9 mouse cellular contexts compared by ENCODE assay signal in genomic region chr14:101477081-101477826, GRCm38 (mm10).
DNase-seq lines count a peak whose midpoint lies in the region; ATAC-seq and TF ChIP-seq lines count a peak whose summit lies in the region.
"Had no signal": no experiment of that assay in that cellular context is flagged by ENCODE, and none has a peak within 500 bp of the region (broad histone marks: within the 10 kb centered on the region; RNA-seq: fewer than 3 reads in every experiment).

No protein-coding gene starts in this region.

- H3K4me1 ChIP-seq in heart, embryonic 10.5 days, result peaks cover 12% of the 10 kb centered on the region; the same call in 1 of the 2 replicates
- peaks cover 18% of the 10 kb centered on the region for H3K4me1 ChIP-seq in bone marrow macrophage, adult 2 months (ENCODE audit: control insufficient read depth, insufficient read depth, low read length)
- peaks cover 14% of the 10 kb centered on the region for H3K4me1 ChIP-seq in kidney, embryonic 16.5 days (ENCODE audit: insufficient read depth, low read length)
- no peaks in the 10 kb centered on the region for H3K4me1 ChIP-seq in embryonic facial prominence, embryonic 10.5 days
- H3K4me1 ChIP-seq: lung, embryonic 15.5 days had no signal

- no peak overlapping the region for H3K9ac ChIP-seq in kidney, embryonic 16.5 days (replicated peaks; ENCODE audit: low read length)
- H3K9ac ChIP-seq: lung, embryonic 15.5 days had no signal

- no peak for DNase-seq in heart, embryonic 10.5 days (ENCODE audit: low spot score)
- no peak for DNase-seq in heart, adult 9 months (ENCODE audit: low spot score in 2 of 2)
- peak; percentile 49 for DNase-seq in thymus, postnatal 0 days (ENCODE audit: low spot score)
- DNase-seq in frontal cortex, adult 2 months (ENCODE audit: extremely low spot score in 1 of 2, low spot score in 1 of 2), result no peak
- no peak for DNase-seq in layer of hippocampus, adult 2 months (ENCODE audit: low spot score in 2 of 2)
- no peak for DNase-seq in embryonic facial prominence, embryonic 10.5 days (ENCODE audit: low spot score)

- H3K4me3 ChIP-seq in heart, embryonic 10.5 days, result no peak overlapping the region
- no peak overlapping the region for H3K4me3 ChIP-seq in bone marrow macrophage, adult 2 months (ENCODE audit: insufficient read depth, low read length)
- 0 out of 2 replicates have a peak overlapping the region, but pooled peaks have one; percentile 2 for H3K4me3 ChIP-seq in kidney, embryonic 16.5 days (ENCODE audit: low read length)
- no peak overlapping the region for H3K4me3 ChIP-seq in layer of hippocampus, adult 2 months
- H3K4me3 ChIP-seq in embryonic facial prominence, embryonic 10.5 days, result no peak overlapping the region
- H3K4me3 ChIP-seq: lung, embryonic 15.5 days had no signal

- 66% methylated on average over 20 of the region's 20 CpGs for WGBS in heart, embryonic 10.5 days
- 36% methylated on average over 20 of the region's 20 CpGs for WGBS in kidney, embryonic 16.5 days
- WGBS in embryonic facial prominence, embryonic 10.5 days, result 74% methylated on average over 20 of the region's 20 CpGs

- no peak for TF ChIP-seq CTCF in bone marrow macrophage, adult 2 months (IDR thresholded peaks at IDR 0.05; ENCODE audit: low read depth, low read length)
- TF ChIP-seq CTCF in layer of hippocampus, adult 2 months (conservative IDR thresholded peaks at IDR 0.05), result no peak

- no peaks in the 10 kb centered on the region for H3K27me3 ChIP-seq in heart, embryonic 10.5 days (ENCODE audit: insufficient read depth, poor library complexity, severe bottlenecking)
- no peaks in the 10 kb centered on the region for H3K27me3 ChIP-seq in kidney, embryonic 16.5 days (ENCODE audit: insufficient read depth, low read length)
- H3K27me3 ChIP-seq in embryonic facial prominence, embryonic 10.5 days (replicated peaks; ENCODE audit: low read depth, poor library complexity, severe bottlenecking), result no peaks in the 10 kb centered on the region
- H3K27me3 ChIP-seq: lung, embryonic 15.5 days had no signal

- H3K9me3 ChIP-seq in heart, embryonic 10.5 days, result no peaks in the 10 kb centered on the region
- no peaks in the 10 kb centered on the region; the same call in 1 of the 2 replicates for H3K9me3 ChIP-seq in kidney, embryonic 16.5 days (ENCODE audit: low read length)
- no peaks in the 10 kb centered on the region for H3K9me3 ChIP-seq in embryonic facial prominence, embryonic 10.5 days
- H3K9me3 ChIP-seq: lung, embryonic 15.5 days had no signal

- H3K27ac ChIP-seq in heart, embryonic 10.5 days, result peak overlapping the region; percentile 47; the same call in 1 of the 2 replicates
- H3K27ac ChIP-seq in bone marrow macrophage, adult 2 months (ENCODE audit: insufficient read depth, low read depth, low read length), result peak overlapping the region; percentile 14; the same call in 1 of the 2 replicates
- peak overlapping the region; percentile 54 for H3K27ac ChIP-seq in kidney, embryonic 16.5 days (ENCODE audit: low read length)
- H3K27ac ChIP-seq in layer of hippocampus, adult 2 months, result no peak overlapping the region
- no peak overlapping the region for H3K27ac ChIP-seq in embryonic facial prominence, embryonic 10.5 days (replicated peaks)
- H3K27ac ChIP-seq: lung, embryonic 15.5 days had no signal

- no peak for TF ChIP-seq POLR2A in bone marrow macrophage, adult 2 months (IDR thresholded peaks at IDR 0.05; ENCODE audit: borderline replicate concordance, low read depth, low read length)

- peak; percentile 71 for ATAC-seq in kidney, embryonic 16.5 days (ENCODE audit: low FRiP score, low TSS enrichment)

- peaks cover 27% of the 10 kb centered on the region; the same call in 1 of the 2 replicates for H3K36me3 ChIP-seq in heart, embryonic 10.5 days
- peaks cover 10% of the 10 kb centered on the region; the same call in 1 of the 2 replicates for H3K36me3 ChIP-seq in kidney, embryonic 16.5 days (ENCODE audit: insufficient read depth, low read length)
- 0 out of 2 replicates have a peak, but pooled peaks cover 3% of the 10 kb centered on the region for H3K36me3 ChIP-seq in embryonic facial prominence, embryonic 10.5 days (replicated peaks)
- H3K36me3 ChIP-seq: lung, embryonic 15.5 days had no signal

- H3K4me2 ChIP-seq in kidney, embryonic 16.5 days (replicated peaks; ENCODE audit: low read depth, low read length), result peak overlapping the region; percentile 7; the same call in 1 of the 2 replicates
- H3K4me2 ChIP-seq: lung, embryonic 15.5 days had no signal

Comparison
In these comparisons a context has a peak if more than half of its experiments do, and no peak if none do; other contexts are left out.
1. H3K27ac ChIP-seq: peak in heart, embryonic 10.5 days (single experiment), bone marrow macrophage, adult 2 months (single experiment) and kidney, embryonic 16.5 days (single experiment); none in layer of hippocampus, adult 2 months (single experiment) and embryonic facial prominence, embryonic 10.5 days (single experiment).